Mouse (Mus musculus): ENCODE data around the gene Ntm. TPM values are rescaled to one million over a fixed set of nuclear protein-coding genes. Genes with fewer than 3 reads are reported as not detected.

Ntm gene
- total RNA-seq, 2 experiments from 2014 or later: not detected

- no peak for ATAC-seq (replicated peaks; ENCODE audit: low FRiP score, poor library complexity, severe bottlenecking)
Measured at GRCm38 (mm10) chr9:29691186-29691855, 271.6 kb downstream of the Ntm start.

- no peak for ATAC-seq (replicated peaks; ENCODE audit: low FRiP score, poor library complexity, severe bottlenecking)
Measured at GRCm38 (mm10) chr9:29682224-29682623, 280.7 kb downstream of the Ntm start.

- no peak for ATAC-seq (replicated peaks; ENCODE audit: low FRiP score, poor library complexity, severe bottlenecking)
Measured at GRCm38 (mm10) chr9:29680677-29681076, 282.3 kb downstream of the Ntm start.

GRCm38 (mm10) chr9:29673911-29674310 lies 289.0 kb downstream of the Ntm start:
- ATAC-seq (replicated peaks; ENCODE audit: low FRiP score, poor library complexity, severe bottlenecking): no peak

GRCm38 (mm10) chr9:29671861-29672260 lies 291.1 kb downstream of the Ntm start:
- ATAC-seq (replicated peaks; ENCODE audit: low FRiP score, poor library complexity, severe bottlenecking): no peak

GRCm38 (mm10) chr9:29663286-29663685 lies 299.7 kb downstream of the Ntm start:
- ATAC-seq (replicated peaks; ENCODE audit: low FRiP score, poor library complexity, severe bottlenecking): no peak

GRCm38 (mm10) chr9:29661468-29662145 lies 301.3 kb downstream of the Ntm start:
- ATAC-seq (replicated peaks; ENCODE audit: low FRiP score, poor library complexity, severe bottlenecking): no peak

- no peak for ATAC-seq (replicated peaks; ENCODE audit: low FRiP score, poor library complexity, severe bottlenecking)
Measured at GRCm38 (mm10) chr9:29660059-29660613, 302.8 kb downstream of the Ntm start.

- no peak for ATAC-seq (replicated peaks; ENCODE audit: low FRiP score, poor library complexity, severe bottlenecking)
Measured at GRCm38 (mm10) chr9:29657761-29658465, 305.0 kb downstream of the Ntm start.

- ATAC-seq (replicated peaks; ENCODE audit: low FRiP score, poor library complexity, severe bottlenecking): no peak
Measured at GRCm38 (mm10) chr9:29654885-29655284, 308.1 kb downstream of the Ntm start.

- ATAC-seq (replicated peaks; ENCODE audit: low FRiP score, poor library complexity, severe bottlenecking): no peak
Measured at GRCm38 (mm10) chr9:29653678-29654235, 309.2 kb downstream of the Ntm start.

- ATAC-seq (replicated peaks; ENCODE audit: low FRiP score, poor library complexity, severe bottlenecking): no peak
Measured at GRCm38 (mm10) chr9:29652854-29653253, 310.1 kb downstream of the Ntm start.

- ATAC-seq (replicated peaks; ENCODE audit: low FRiP score, poor library complexity, severe bottlenecking): no peak
Measured at GRCm38 (mm10) chr9:29651856-29652255, 311.1 kb downstream of the Ntm start.

GRCm38 (mm10) chr9:29651226-29651625 lies 311.7 kb downstream of the Ntm start:
- ATAC-seq (replicated peaks; ENCODE audit: low FRiP score, poor library complexity, severe bottlenecking): no peak

- ATAC-seq (replicated peaks; ENCODE audit: low FRiP score, poor library complexity, severe bottlenecking): no peak
Measured at GRCm38 (mm10) chr9:29650679-29651078, 312.3 kb downstream of the Ntm start.

- ATAC-seq (replicated peaks; ENCODE audit: low FRiP score, poor library complexity, severe bottlenecking): no peak
Measured at GRCm38 (mm10) chr9:29650266-29650665, 312.7 kb downstream of the Ntm start.

- ATAC-seq (replicated peaks; ENCODE audit: low FRiP score, poor library complexity, severe bottlenecking): no peak
Measured at GRCm38 (mm10) chr9:29648256-29648655, 314.7 kb downstream of the Ntm start.

- ATAC-seq (replicated peaks; ENCODE audit: low FRiP score, poor library complexity, severe bottlenecking): no peak
Measured at GRCm38 (mm10) chr9:29647764-29648163, 315.2 kb downstream of the Ntm start.

GRCm38 (mm10) chr9:29645796-29646400 lies 317.0 kb downstream of the Ntm start:
- no peak for ATAC-seq (replicated peaks; ENCODE audit: low FRiP score, poor library complexity, severe bottlenecking)

Data from erythroid progenitor cell, adult 5-6 weeks (primary cell).